Comparison of ENCODE assay signal across 21 mouse cellular contexts in genomic region chr11:11710718-11711117, GRCm38 (mm10). TPM values are rescaled to one million over a fixed set of nuclear protein-coding genes. Genes with fewer than 3 reads are reported as not detected.
DNase-seq lines count a peak whose midpoint lies in the region; ATAC-seq and TF ChIP-seq lines count a peak whose summit lies in the region.
"Had no signal": no experiment of that assay in that cellular context is flagged by ENCODE, and none has a peak within 500 bp of the region (broad histone marks: within the 10 kb centered on the region; RNA-seq: fewer than 3 reads in every experiment).

No protein-coding gene starts in this region.

- DNase-seq in liver = no peak
- DNase-seq in CH12.LX (ENCODE audit: extremely low read depth) = no peak
- peak; percentile 28 for DNase-seq in MEL (ENCODE audit: low read depth, low spot score)
- no peak for DNase-seq in right cerebral cortex, postnatal 25 days
- DNase-seq in cerebellum, adult 8-10 months = no peak
- DNase-seq: adrenal gland, postnatal 14 days; cerebellum, adult 18-20 months; cerebellum, postnatal 14 days; embryo, embryonic 11 days; gastrocnemius, postnatal 10 days; heart, adult 2 months had no signal

- no peak overlapping the region for H3K9ac ChIP-seq in liver, embryonic 12.5 days
- no peak overlapping the region for H3K9ac ChIP-seq in CH12.LX (ENCODE audit: insufficient read depth, low read depth)
- H3K9ac ChIP-seq in MEL (ENCODE audit: control insufficient read depth, low read depth, low read length, poor library complexity, severe bottlenecking) = no peak overlapping the region
- H3K9ac ChIP-seq in liver, embryonic 15.5 days = no peak overlapping the region
- H3K9ac ChIP-seq: embryonic facial prominence, embryonic 15.5 days; forebrain, embryonic 12.5 days; heart, embryonic 12.5 days; hindbrain, embryonic 14.5 days had no signal

- TF ChIP-seq POLR2A in CH12.LX (IDR thresholded peaks at IDR 0.05; ENCODE audit: low read depth, low read length) (no peak; the same call in 1 of the 2 replicates), MEL (IDR thresholded peaks at IDR 0.05; ENCODE audit: control insufficient read depth in 1 of 2, insufficient read depth in 1 of 2, low read depth in 1 of 2, low read length in 2 of 2, poor library complexity in 1 of 2) (no peak; a peak in 1 of 4 replicates)

- dilution Hi-C loops in CH12.LX (cut with MboI; ENCODE audit: extremely low pct_ligation_motif_present, extremely low pct_unique_long_range_greater_than_20kb, low sequenced_read_pairs) = no loop called here

- peaks cover 90% of the 10 kb centered on the region for H3K36me3 ChIP-seq in liver, embryonic 12.5 days
- H3K36me3 ChIP-seq in CH12.LX (replicated peaks in 1 of 2; ENCODE audit: control insufficient read depth in 1 of 2, insufficient read depth in 1 of 2, low read length in 1 of 2) (peaks cover 39 to 90% of the 10 kb centered on the region in 2 experiments), MEL (ENCODE audit: control insufficient read depth in 1 of 2, insufficient read depth in 2 of 2, low read length in 2 of 2) (peaks cover 39 to 60% of the 10 kb centered on the region in 2 experiments)
- H3K36me3 ChIP-seq in liver, embryonic 15.5 days (replicated peaks) = peaks cover 85% of the 10 kb centered on the region
- H3K36me3 ChIP-seq: embryonic facial prominence, embryonic 15.5 days; forebrain, embryonic 12.5 days; heart, embryonic 12.5 days; hindbrain, embryonic 10.5 days had no signal

- H3K79me2 ChIP-seq in CH12.LX (replicated peaks; ENCODE audit: control insufficient read depth, extremely low read depth, insufficient read depth, poor library complexity, severe bottlenecking) = peaks cover 66% of the 10 kb centered on the region
- peaks cover 4% of the 10 kb centered on the region; the same call in 1 of the 2 replicates for H3K79me2 ChIP-seq in MEL (ENCODE audit: control insufficient read depth, insufficient read depth, low read length, poor library complexity)

- H3K27ac ChIP-seq in liver, embryonic 12.5 days = peak overlapping the region; percentile 22; the same call in 1 of the 2 replicates
- peak overlapping the region; percentile 19 for H3K27ac ChIP-seq in CH12.LX (ENCODE audit: insufficient read depth, low read depth)
- H3K27ac ChIP-seq in MEL (ENCODE audit: control insufficient read depth, low read depth, low read length) = peak overlapping the region; percentile 30
- H3K27ac ChIP-seq in liver, embryonic 15.5 days (replicated peaks) = 0 out of 2 replicates have a peak overlapping the region, but pooled peaks have one; percentile 2
- H3K27ac ChIP-seq: embryonic facial prominence, embryonic 15.5 days; forebrain, embryonic 12.5 days; heart, adult 2 months; hindbrain, embryonic 10.5 days; hindbrain, embryonic 14.5 days had no signal

- no peaks in the 10 kb centered on the region for H3K9me3 ChIP-seq in liver, embryonic 12.5 days (replicated peaks)
- no peaks in the 10 kb centered on the region for H3K9me3 ChIP-seq in CH12.LX (replicated peaks; ENCODE audit: low read length)
- H3K9me3 ChIP-seq in MEL (replicated peaks; ENCODE audit: insufficient read depth, low read length) = no peaks in the 10 kb centered on the region
- no peaks in the 10 kb centered on the region for H3K9me3 ChIP-seq in liver, embryonic 15.5 days (replicated peaks)
- H3K9me3 ChIP-seq: embryonic facial prominence, embryonic 15.5 days; forebrain, embryonic 12.5 days; G1E; heart, embryonic 12.5 days; hindbrain, embryonic 10.5 days had no signal

- H3K4me2 ChIP-seq in liver, embryonic 12.5 days = no peak overlapping the region
- no peak overlapping the region for H3K4me2 ChIP-seq in CH12.LX (ENCODE audit: insufficient read depth, low read depth, poor library complexity, severe bottlenecking)
- H3K4me2 ChIP-seq in liver, embryonic 15.5 days = no peak overlapping the region
- H3K4me2 ChIP-seq: embryonic facial prominence, embryonic 15.5 days; forebrain, embryonic 12.5 days; heart, embryonic 12.5 days; hindbrain, embryonic 14.5 days had no signal

- H3K4me3 ChIP-seq in liver, embryonic 12.5 days = no peak overlapping the region
- H3K4me3 ChIP-seq in CH12.LX (replicated peaks in 1 of 3; ENCODE audit: low read depth in 2 of 3, low read length in 2 of 3, poor library complexity in 1 of 3) = no peak overlapping the region
- no peak overlapping the region for H3K4me3 ChIP-seq in MEL (ENCODE audit: control insufficient read depth in 1 of 2, insufficient read depth in 1 of 2, low read depth in 2 of 2, low read length in 2 of 2)
- no peak overlapping the region for H3K4me3 ChIP-seq in liver, embryonic 15.5 days (replicated peaks)
- H3K4me3 ChIP-seq: embryonic facial prominence, embryonic 15.5 days; erythroblast, embryonic 14.5 days; forebrain, embryonic 12.5 days; heart, adult 2 months; heart, embryonic 12.5 days; hindbrain, embryonic 10.5 days had no signal

- TF ChIP-seq CTCF in CH12.LX (conservative IDR thresholded peaks at IDR 0.05 in 1 of 2, IDR thresholded peaks at IDR 0.05 in 1 of 2; ENCODE audit: low read depth in 2 of 2, low read length in 2 of 2) = no peak
- TF ChIP-seq CTCF in MEL (IDR thresholded peaks at IDR 0.05 in 2 of 3, conservative IDR thresholded peaks at IDR 0.05 in 1 of 3; ENCODE audit: control insufficient read depth in 1 of 3, insufficient read depth in 1 of 3, low read depth in 2 of 3, low read length in 3 of 3, poor library complexity in 1 of 3, severe bottlenecking in 1 of 3) = no peak

- TF ChIP-seq EP300 in CH12.LX (IDR thresholded peaks at IDR 0.05; ENCODE audit: low read length) (no peak), MEL (IDR thresholded peaks at IDR 0.05; ENCODE audit: low read depth in 1 of 2, low read length in 2 of 2) (no peak)

- H3K27me3 ChIP-seq in liver, embryonic 12.5 days (replicated peaks) = no peaks in the 10 kb centered on the region
- H3K27me3 ChIP-seq in CH12.LX (replicated peaks) = no peaks in the 10 kb centered on the region
- H3K27me3 ChIP-seq in MEL (ENCODE audit: control insufficient read depth in 1 of 2, insufficient read depth in 2 of 2, low read length in 2 of 2) = no peaks in the 10 kb centered on the region
- H3K27me3 ChIP-seq in liver, embryonic 15.5 days = no peaks in the 10 kb centered on the region
- H3K27me3 ChIP-seq: embryonic facial prominence, embryonic 15.5 days; forebrain, embryonic 12.5 days had no signal

- no peak for ATAC-seq in liver, embryonic 12.5 days
- ATAC-seq in liver, embryonic 15.5 days (ENCODE audit: insufficient read depth) = no peak
- ATAC-seq: forebrain, embryonic 16.5 days had no signal

- in situ Hi-C loops in CH12.LX (cut with MboI; ENCODE audit: low pct_ligation_motif_present, low pct_unique_long_range_greater_than_20kb, low sequenced_read_pairs) = no loop called here

- TF ChIP-seq RAD21 in CH12.LX (IDR thresholded peaks at IDR 0.05; ENCODE audit: low read depth, low read length) (no peak), MEL (IDR thresholded peaks at IDR 0.05; ENCODE audit: low read depth, low read length) (no peak)

- H3K4me1 ChIP-seq in liver, embryonic 12.5 days = peaks cover 33% of the 10 kb centered on the region
- peaks cover 45 to 100% of the 10 kb centered on the region in 2 experiments for H3K4me1 ChIP-seq in CH12.LX (ENCODE audit: control insufficient read depth in 1 of 2, insufficient read depth in 2 of 2)
- peaks cover 38 to 54% of the 10 kb centered on the region in 2 experiments for H3K4me1 ChIP-seq in MEL (ENCODE audit: control insufficient read depth in 1 of 2, insufficient read depth in 2 of 2, low read length in 2 of 2)
- peaks cover 37% of the 10 kb centered on the region for H3K4me1 ChIP-seq in liver, embryonic 15.5 days (replicated peaks)
- H3K4me1 ChIP-seq: embryonic facial prominence, embryonic 15.5 days; forebrain, embryonic 12.5 days; heart, embryonic 12.5 days; hindbrain, embryonic 10.5 days had no signal

TF ChIP-seq in CH12.LX, 34 proteins besides CTCF, POLR2A, EP300 and RAD21:
- TF ChIP-seq SMC3 (IDR thresholded peaks at IDR 0.05; ENCODE audit: low read depth, low read length) (no peak), JUND (conservative IDR thresholded peaks at IDR 0.05; ENCODE audit: low read depth, low read length) (no peak)

TF ChIP-seq in MEL, 35 proteins besides CTCF, POLR2A, EP300 and RAD21:
- TF ChIP-seq CHD1 (IDR thresholded peaks at IDR 0.05; ENCODE audit: low read depth, low read length) (0 out of 2 replicates have a peak, but pooled peaks have one; percentile 53), CHD2 (IDR thresholded peaks at IDR 0.05; ENCODE audit: low read length) (no peak), BHLHE40 (IDR thresholded peaks at IDR 0.05; ENCODE audit: borderline replicate concordance, low read depth, low read length) (no peak), MYB (IDR thresholded peaks at IDR 0.05; ENCODE audit: low read depth, low read length) (no peak)

RNA-seq across cellular contexts. Expression of gene Ikzf1, which starts 25.9 kb away (rescaled TPM):
- 59.1 and 61.0 TPM in 2 replicates for polyA plus RNA-seq in liver, embryonic 12.5 days (2016; fragmentation: Nextera tagmentation; extraction: Ambion mirVana)
- 44.0 and 51.2 TPM in 2 replicates for total RNA-seq in CH12.LX (2012; rRNA removed)
- total RNA-seq in CH12.LX (2014; rRNA removed) = 27.8 and 33.1 TPM in 2 replicates
- 56.8 and 68.7 TPM in 2 replicates for polyA plus RNA-seq in CH12.LX (2012; ENCODE audit: insufficient read length, low read depth)
- total RNA-seq in MEL (2012; rRNA removed) = 90.6 and 97.3 TPM in 2 replicates
- polyA plus RNA-seq in MEL (2012; ENCODE audit: insufficient read depth in 1 of 2, insufficient read length in 2 of 2, low read depth in 1 of 2, low replicate concordance in 2 of 2, missing spikeins in 1 of 2) = 100 to 1,000 TPM in 1 of 2 experiments, 10 to 100 TPM in 1; 28.0 to 128 TPM
- polyA plus RNA-seq in liver, embryonic 15.5 days (2015; fragmentation: Nextera tagmentation; extraction: Ambion mirVana) = 33.7 and 35.9 TPM in 2 replicates
